Mouse (Mus musculus) hindbrain, embryonic 12.5 days (tissue): ENCODE results near the gene Epb41l4b. TPM values are rescaled to one million over a fixed set of nuclear protein-coding genes. Genes with fewer than 3 reads are reported as not detected.

Experiments
- ATAC-seq: fragments of 200-750 bp; cut with Nextera tagmentation; 2 replicates; pipeline ENCODE4 v1.8.0; 2017; ENCODE audit warnings: moderate TSS enrichment; ENCODE audit not compliant: low FRiP score
- H3K27ac ChIP-seq: fragments of 300-500 bp; sonication (generic); 2 replicates; pipeline ENCODE4 v1.5.1; 2016; ENCODE audit warnings: mild to moderate bottlenecking
- H3K27me3 ChIP-seq: fragments of 300-500 bp; sonication (generic); 2 replicates; pipeline ENCODE4 v1.6.1; 2016; ENCODE audit warnings: mild to moderate bottlenecking
- H3K36me3 ChIP-seq: fragments of 300-500 bp; sonication (generic); 2 replicates; pipeline ENCODE4 v1.6.1; 2016; ENCODE audit warnings: mild to moderate bottlenecking
- H3K4me1 ChIP-seq: fragments of 300-500 bp; sonication (generic); 2 replicates; pipeline ENCODE4 v1.6.1; 2016
- H3K4me2 ChIP-seq: fragments of 300-500 bp; sonication (generic); replicated peaks from 2 replicates; pipeline ENCODE4 v1.6.1; 2016; ENCODE audit warnings: mild to moderate bottlenecking
- H3K4me3 ChIP-seq: fragments of 300-500 bp; sonication (generic); 2 replicates; pipeline ENCODE4 v1.5.1; 2016; ENCODE audit warnings: mild to moderate bottlenecking
- H3K9ac ChIP-seq: fragments of 300-500 bp; sonication (generic); 2 replicates; pipeline ENCODE4 v1.6.1; 2016; ENCODE audit warnings: mild to moderate bottlenecking, moderate library complexity
- H3K9me3 ChIP-seq: fragments of 300-500 bp; sonication (generic); replicated peaks from 2 replicates; pipeline ENCODE4 v1.6.1; 2016; ENCODE audit warnings: mild to moderate bottlenecking
- WGBS: fragments of 180-500 bp; shearing (Covaris S2); methylation state at CpG from one replicate; pipeline ENCODE4 v1.1.7; 2016; 5-methylcytosine and 5-hydroxymethylcytosine counted together
- polyA plus RNA-seq: library from polyadenylated mRNA; unstranded; fragments of >200 nt; fragmentation: Nextera tagmentation; extraction: Ambion mirVana; gene quantifications from 2 replicates; pipeline ENCODE4 v1.2.1, GENCODE M21; 2016

Epb41l4b gene
- polyA plus RNA-seq, 1 experiment from 2014 or later, result 2.0 TPM

DNA sequence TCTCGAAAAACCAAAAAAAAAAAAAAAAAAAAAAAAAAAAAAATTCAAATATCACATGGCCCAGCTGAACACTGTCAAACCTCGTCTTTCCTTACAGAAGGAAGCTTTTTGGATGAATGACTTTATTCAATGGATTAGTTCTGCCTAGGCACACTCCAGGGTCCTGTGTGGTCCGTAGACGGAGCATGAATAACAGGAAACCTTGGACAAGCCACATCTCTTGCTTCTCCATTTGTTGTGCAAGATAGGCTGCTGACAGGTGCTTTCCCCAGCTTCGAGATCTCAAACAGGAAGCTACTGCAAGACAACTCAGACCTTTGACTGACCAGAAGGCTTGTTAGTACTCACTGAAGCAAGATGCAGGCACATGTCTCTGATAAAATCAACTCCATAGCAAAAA is 39.4 kb downstream of the Epb41l4b start:
- no peak for ATAC-seq
- Histone ChIP-seq H3K27me3 (no peaks in the 10 kb centered on the region), H3K4me1 (peaks cover 5% of the 10 kb centered on the region; the same call in 1 of the 2 replicates), H3K36me3 (no peaks in the 10 kb centered on the region), H3K9me3 (no peaks in the 10 kb centered on the region; the same call in 1 of the 2 replicates), H3K27ac (no peak overlapping the region), H3K4me2 (no peak overlapping the region), H3K9ac (no peak overlapping the region), H3K4me3 (no peak overlapping the region)
- WGBS, result 26% methylated on average over 4 of the region's 5 CpGs

DNA sequence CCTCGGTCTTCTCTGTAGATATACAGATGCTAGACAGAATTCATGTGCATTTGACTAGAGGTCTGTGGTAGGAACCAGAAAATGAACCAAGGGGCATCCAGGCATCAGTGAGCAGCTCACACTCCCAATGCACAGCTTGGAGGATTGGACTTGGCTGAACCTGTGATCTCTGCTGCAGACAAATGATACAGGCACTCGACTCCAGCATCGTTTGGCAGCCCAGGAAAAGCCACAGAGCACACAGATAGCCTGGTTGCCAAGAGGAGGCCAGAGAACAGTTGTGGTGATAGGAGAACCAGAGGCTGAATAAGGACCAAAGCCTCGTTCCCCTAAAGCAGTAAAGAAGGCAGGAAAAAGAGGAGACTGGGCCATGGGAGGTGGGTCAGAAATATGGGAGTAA is 42.1 kb downstream of the Epb41l4b start:
- H3K27me3 ChIP-seq, result no peaks in the 10 kb centered on the region
- no peak overlapping the region for H3K9ac ChIP-seq
- H3K4me2 ChIP-seq, result no peak overlapping the region
- H3K4me1 ChIP-seq, result peaks cover 6% of the 10 kb centered on the region; the same call in 1 of the 2 replicates
- WGBS, result 89% methylated on average over 4 of the region's 4 CpGs
- no peaks in the 10 kb centered on the region for H3K36me3 ChIP-seq
- no peaks in the 10 kb centered on the region; the same call in 1 of the 2 replicates for H3K9me3 ChIP-seq
- no peak overlapping the region for H3K27ac ChIP-seq
- no peak overlapping the region for H3K4me3 ChIP-seq
- ATAC-seq, result no peak

DNA sequence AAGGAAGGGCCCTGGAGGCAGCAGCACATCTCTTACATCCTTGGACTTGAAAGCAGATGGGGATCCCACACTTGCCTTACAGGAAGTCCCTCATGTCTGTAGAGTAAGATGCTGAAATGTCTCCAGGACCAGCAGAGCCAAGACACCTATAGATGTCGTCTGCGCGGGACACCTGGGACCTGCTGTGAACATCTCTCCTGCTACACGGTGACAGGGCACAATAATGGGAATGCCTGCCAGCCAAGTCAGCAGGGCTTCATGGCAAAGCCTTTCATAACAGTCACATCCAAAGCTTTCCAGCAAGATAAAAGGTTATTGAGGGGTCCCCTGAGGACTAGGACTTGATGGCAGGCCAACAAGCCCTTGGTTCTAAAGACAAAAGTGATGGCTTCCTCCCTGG is 45.8 kb downstream of the Epb41l4b start:
- no peak overlapping the region for H3K27ac ChIP-seq
- no peaks in the 10 kb centered on the region for H3K27me3 ChIP-seq
- no peak overlapping the region for H3K4me2 ChIP-seq
- no peaks in the 10 kb centered on the region; the same call in 1 of the 2 replicates for H3K9me3 ChIP-seq
- H3K9ac ChIP-seq, result no peak overlapping the region
- no peaks in the 10 kb centered on the region for H3K36me3 ChIP-seq
- 89% methylated on average over 4 of the region's 4 CpGs for WGBS
- peaks cover 13% of the 10 kb centered on the region for H3K4me1 ChIP-seq
- ATAC-seq, result no peak
- H3K4me3 ChIP-seq, result no peak overlapping the region

DNA sequence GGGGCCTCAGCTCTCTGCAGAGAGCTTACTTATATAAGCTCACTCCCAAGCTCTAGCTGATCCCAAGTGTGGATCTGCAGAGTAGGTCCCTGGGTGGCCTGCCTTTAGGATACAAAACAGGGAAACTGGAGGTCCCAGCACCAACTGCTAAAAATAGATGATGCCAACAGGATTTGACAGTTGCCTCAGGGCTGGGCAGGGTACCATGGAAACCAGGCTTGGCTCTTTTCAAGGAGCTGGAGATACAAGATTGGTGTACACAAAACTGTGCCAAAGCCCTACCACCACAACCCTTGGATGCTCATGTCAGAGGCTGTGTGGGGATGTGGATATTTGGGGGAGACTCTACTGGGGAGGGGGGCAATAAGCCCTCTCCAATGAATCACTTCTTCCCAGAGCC is 47.7 kb downstream of the Epb41l4b start:
- no peaks in the 10 kb centered on the region for H3K36me3 ChIP-seq
- H3K4me3 ChIP-seq, result no peak overlapping the region
- peaks cover 23% of the 10 kb centered on the region for H3K4me1 ChIP-seq
- no peak for ATAC-seq
- no peak overlapping the region for H3K9ac ChIP-seq
- no peak overlapping the region for H3K27ac ChIP-seq
- no peaks in the 10 kb centered on the region for H3K27me3 ChIP-seq
- no peak overlapping the region for H3K4me2 ChIP-seq
- H3K9me3 ChIP-seq, result no peaks in the 10 kb centered on the region; the same call in 1 of the 2 replicates

DNA sequence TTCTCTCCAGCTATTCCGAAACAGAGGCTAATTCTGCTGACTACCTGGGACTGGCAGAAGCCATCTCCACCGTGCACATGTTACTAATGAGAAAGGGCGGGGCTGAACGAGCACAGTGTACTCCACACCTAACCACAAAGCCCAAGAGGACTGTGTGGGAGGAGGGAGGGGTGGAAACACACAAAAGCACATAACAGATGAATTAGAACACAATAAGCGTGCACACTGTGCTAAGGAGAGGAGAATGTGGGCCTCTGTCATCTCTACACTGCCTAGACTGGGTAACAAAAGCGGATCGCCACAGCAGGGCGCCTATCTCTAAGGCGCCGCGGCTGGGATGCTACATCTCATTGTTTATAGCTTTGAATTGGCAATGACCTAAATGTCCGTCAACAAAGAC is 51.9 kb downstream of the Epb41l4b start:
- H3K27ac ChIP-seq, result peak overlapping the region; percentile 84
- H3K4me3 ChIP-seq, result no peak overlapping the region
- ATAC-seq, result peak; percentile 94
- H3K27me3 ChIP-seq, result no peaks in the 10 kb centered on the region
- H3K9me3 ChIP-seq, result no peaks in the 10 kb centered on the region
- peak overlapping the region; percentile 30 for H3K4me2 ChIP-seq
- no peaks in the 10 kb centered on the region for H3K36me3 ChIP-seq
- H3K9ac ChIP-seq, result peak overlapping the region; percentile 8; the same call in 1 of the 2 replicates
- peaks cover 23% of the 10 kb centered on the region for H3K4me1 ChIP-seq
- 29% methylated on average over 12 of the region's 12 CpGs for WGBS

DNA sequence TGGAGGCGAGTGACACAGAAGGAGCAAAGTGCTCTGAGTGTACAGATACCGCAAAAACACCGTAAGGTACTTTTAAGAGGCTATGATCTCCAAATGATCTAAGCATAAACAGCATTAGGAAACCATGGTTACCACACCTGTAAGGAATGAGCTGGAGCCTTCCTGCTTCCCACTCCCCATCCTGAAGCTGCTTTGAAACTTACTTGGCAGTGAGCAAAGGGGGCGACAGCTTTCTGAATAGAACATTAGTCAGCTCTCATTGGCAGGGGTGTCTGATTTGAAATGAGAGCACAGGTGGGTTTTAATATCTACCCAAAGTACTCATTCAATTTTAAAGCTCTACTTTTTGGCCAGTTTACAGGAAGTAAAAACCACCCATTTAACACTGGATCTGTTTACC is 54.9 kb downstream of the Epb41l4b start:
- H3K27ac ChIP-seq, result no peak overlapping the region
- no peak for ATAC-seq
- H3K27me3 ChIP-seq, result no peaks in the 10 kb centered on the region
- H3K36me3 ChIP-seq, result no peaks in the 10 kb centered on the region
- H3K4me2 ChIP-seq, result no peak overlapping the region
- H3K4me3 ChIP-seq, result no peak overlapping the region
- no peak overlapping the region for H3K9ac ChIP-seq
- WGBS, result 79% methylated on average over 4 of the region's 4 CpGs
- H3K9me3 ChIP-seq, result no peaks in the 10 kb centered on the region
- H3K4me1 ChIP-seq, result peaks cover 18% of the 10 kb centered on the region

DNA sequence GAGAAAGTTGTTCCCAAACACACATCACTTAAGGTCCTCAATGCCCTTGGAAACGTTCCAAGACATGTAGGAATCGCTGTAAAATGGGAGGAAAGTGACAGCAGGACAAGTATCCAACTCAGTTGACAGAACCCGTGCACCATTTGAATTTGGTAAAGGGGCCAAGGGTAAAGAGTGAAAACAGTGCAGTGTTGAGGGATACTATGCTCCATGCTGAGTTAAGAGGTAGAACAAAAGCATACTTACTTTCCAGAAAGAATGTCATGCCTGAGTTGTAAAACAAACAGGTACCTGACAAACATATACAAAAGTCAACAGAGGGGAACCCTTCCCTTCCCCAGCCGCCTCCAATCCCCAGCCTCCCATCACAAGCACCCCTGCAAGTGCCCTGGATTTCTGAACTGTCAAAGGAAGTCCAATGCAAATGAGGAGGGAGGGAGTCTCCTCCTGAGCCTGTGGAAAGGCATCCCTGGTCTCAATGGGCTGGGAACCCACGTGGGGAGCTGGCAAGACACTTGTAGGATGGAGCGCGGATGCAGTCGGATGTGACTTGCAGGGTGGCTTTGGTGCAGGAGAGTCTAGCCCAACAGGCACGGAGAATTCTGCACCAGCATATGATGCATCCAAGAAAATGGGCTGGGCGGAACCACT is 57.4 kb downstream of the Epb41l4b start:
- Histone ChIP-seq H3K9ac (no peak overlapping the region), H3K4me3 (no peak overlapping the region), H3K27me3 (no peaks in the 10 kb centered on the region), H3K4me2 (no peak overlapping the region), H3K27ac (0 out of 2 replicates have a peak overlapping the region, but pooled peaks have one; percentile 12), H3K4me1 (peaks cover 9% of the 10 kb centered on the region), H3K36me3 (no peaks in the 10 kb centered on the region), H3K9me3 (no peaks in the 10 kb centered on the region)
- 59% methylated on average over 10 of the region's 10 CpGs for WGBS
- ATAC-seq, result no peak

DNA sequence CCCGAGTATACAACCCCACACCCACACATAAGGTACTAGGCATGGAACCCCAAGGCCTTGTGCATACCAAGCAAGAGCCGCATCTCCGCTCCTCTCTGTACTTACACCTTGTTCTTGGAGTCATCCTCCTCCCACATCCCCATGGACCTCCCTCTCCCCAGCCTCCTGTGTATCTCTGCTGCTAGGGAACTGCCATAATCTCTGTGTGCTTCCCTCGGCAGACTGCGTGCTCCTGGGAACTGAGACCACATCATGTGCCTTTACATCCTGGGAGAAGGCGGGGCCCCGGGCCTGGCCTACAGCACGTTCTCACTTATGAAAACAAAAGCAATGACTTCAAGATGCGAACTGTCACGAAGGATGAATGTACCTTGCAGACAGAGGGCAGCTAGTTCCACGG is 59.6 kb downstream of the Epb41l4b start:
- WGBS, result 66% methylated on average over 11 of the region's 11 CpGs
- Histone ChIP-seq H3K4me1 (peaks cover 9% of the 10 kb centered on the region), H3K36me3 (no peaks in the 10 kb centered on the region), H3K9me3 (no peaks in the 10 kb centered on the region), H3K4me3 (no peak overlapping the region), H3K4me2 (no peak overlapping the region), H3K9ac (no peak overlapping the region), H3K27ac (no peak overlapping the region), H3K27me3 (no peaks in the 10 kb centered on the region)
- no peak for ATAC-seq

DNA sequence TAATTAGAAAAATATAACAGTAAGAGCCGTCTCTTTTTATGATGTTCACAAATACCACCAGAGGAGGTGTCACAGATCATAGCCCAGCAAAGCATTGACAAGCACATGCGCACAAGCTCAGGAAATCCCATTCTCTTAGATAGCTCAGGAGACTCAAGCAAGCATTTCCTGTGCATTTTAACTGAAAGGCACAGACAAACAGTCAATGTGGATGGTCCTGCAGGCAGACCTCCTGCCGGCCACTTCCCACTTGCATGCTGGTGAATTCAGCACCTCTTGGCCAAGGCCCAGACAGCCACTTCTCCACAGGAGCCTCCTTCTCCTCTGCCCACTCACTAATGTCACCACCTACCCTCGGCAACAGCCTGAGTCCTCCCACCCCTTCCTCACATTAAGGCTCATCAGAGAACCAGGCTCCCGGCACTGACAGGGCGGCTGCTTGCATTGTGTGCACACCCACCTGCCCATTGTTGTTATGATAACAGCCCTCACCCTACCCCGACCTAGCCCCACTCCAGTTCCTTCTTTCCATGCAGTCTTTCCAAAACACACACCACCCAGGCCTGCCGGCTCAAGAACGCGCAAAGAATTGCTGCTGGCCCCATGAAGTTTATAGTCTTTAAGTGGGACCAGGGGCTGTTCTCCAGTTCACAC is 60.3 kb downstream of the Epb41l4b start:
- H3K4me3 ChIP-seq, result no peak overlapping the region
- no peak overlapping the region for H3K9ac ChIP-seq
- WGBS, result 66% methylated on average over 10 of the region's 10 CpGs

DNA sequence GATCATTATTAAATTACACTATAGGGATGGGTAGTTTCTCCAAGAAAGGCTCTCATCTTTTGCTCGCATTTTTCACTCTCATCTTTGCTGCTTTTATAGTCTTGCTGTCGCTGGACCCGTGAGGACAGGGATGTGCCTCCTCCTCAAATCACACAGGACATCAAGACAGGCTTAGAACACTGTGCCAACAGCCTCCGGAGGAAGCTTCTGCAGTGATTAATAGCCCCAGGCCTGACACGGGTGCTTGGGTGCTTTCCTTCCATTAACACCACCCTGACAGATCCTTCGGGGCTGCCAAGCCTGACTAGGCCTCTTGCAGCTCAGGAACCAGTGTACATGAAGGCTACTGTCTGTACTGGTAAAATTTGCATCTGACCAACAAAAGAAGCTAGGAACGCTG is 61.8 kb downstream of the Epb41l4b start:
- Histone ChIP-seq H3K27me3 (no peaks in the 10 kb centered on the region), H3K4me1 (peaks cover 9% of the 10 kb centered on the region), H3K27ac (no peak overlapping the region), H3K9ac (no peak overlapping the region), H3K36me3 (no peaks in the 10 kb centered on the region), H3K9me3 (no peaks in the 10 kb centered on the region), H3K4me3 (no peak overlapping the region), H3K4me2 (no peak overlapping the region)
- WGBS, result 66% methylated on average over 7 of the region's 7 CpGs
- no peak for ATAC-seq

More for the DNA sequence above, 60.3 kb downstream of the Epb41l4b start:
- no peaks in the 10 kb centered on the region for H3K9me3 ChIP-seq
- no peak for ATAC-seq
- H3K27me3 ChIP-seq, result no peaks in the 10 kb centered on the region
- H3K4me2 ChIP-seq, result no peak overlapping the region
- no peaks in the 10 kb centered on the region for H3K36me3 ChIP-seq
- H3K27ac ChIP-seq, result no peak overlapping the region
- H3K4me1 ChIP-seq, result peaks cover 9% of the 10 kb centered on the region

DNA sequence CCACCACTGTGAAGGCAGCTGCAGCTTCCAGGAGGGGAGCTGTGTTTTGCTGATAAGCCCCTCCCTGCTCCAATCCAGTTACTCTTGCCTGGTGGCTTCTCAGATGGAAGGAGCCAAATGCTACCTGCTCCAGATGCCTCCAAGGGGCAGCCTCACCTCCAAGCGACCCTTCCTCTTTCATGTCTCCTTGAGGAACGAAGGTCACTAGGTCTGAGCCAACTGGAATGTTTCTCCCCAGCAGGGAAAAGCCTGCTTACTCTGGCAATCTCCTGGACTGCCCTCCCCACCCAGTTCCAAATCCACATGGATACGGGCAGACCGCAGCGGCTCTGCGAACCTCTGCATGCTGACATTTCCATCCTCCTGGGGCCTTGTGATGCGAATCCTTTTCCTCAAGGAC is 69.4 kb downstream of the Epb41l4b start:
- Histone ChIP-seq H3K4me3 (no peak overlapping the region), H3K27me3 (no peaks in the 10 kb centered on the region), H3K4me2 (no peak overlapping the region), H3K27ac (no peak overlapping the region), H3K9ac (no peak overlapping the region), H3K4me1 (peaks cover 4% of the 10 kb centered on the region), H3K36me3 (no peaks in the 10 kb centered on the region), H3K9me3 (no peaks in the 10 kb centered on the region)
- WGBS, result 64% methylated on average over 7 of the region's 7 CpGs
- no peak for ATAC-seq

DNA sequence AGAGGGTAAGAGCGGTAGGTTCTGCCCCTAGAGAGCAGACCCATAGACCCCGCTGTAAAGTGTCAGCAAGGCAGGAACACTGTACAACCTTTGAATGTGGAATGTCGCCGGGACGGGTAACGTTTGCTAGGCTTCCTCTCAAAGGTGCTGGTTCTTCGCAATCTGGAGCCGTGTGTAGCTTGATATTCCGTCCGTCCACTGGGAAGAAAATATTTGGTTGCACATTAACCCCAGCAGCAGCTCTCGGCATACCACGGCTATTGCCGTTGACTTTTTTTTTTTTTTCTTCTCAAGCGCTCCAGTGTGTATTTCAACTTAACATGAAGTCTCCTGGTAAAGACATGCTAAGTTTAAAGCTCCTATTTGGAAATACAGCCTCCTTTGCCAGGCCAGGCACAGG is 70.1 kb downstream of the Epb41l4b start:
- no peaks in the 10 kb centered on the region for H3K9me3 ChIP-seq
- H3K4me1 ChIP-seq, result peaks cover 4% of the 10 kb centered on the region
- no peak overlapping the region for H3K27ac ChIP-seq
- no peak for ATAC-seq
- H3K36me3 ChIP-seq, result no peaks in the 10 kb centered on the region
- H3K27me3 ChIP-seq, result no peaks in the 10 kb centered on the region
- WGBS, result 86% methylated on average over 14 of the region's 14 CpGs
- H3K4me2 ChIP-seq, result no peak overlapping the region
- H3K4me3 ChIP-seq, result no peak overlapping the region
- H3K9ac ChIP-seq, result no peak overlapping the region

DNA sequence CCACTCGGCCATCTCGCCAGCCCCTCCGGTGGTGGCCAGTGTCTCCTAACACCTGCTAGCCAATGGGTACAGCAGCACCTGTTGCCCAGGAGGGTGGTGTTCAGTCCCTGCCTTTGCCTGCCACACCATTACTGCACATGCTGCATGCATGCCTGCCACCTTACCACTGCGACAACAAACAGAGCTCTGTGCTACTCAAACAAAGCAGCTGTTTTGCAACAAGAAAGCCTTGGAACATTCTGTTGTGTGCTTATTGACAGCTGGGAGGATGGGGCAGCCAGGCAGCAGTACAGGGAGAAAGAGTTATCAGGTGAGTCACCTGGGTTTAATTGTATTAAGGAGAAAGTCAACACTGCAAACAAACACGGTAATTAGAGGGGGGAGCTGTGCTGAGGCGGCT is 72.6 kb downstream of the Epb41l4b start:
- H3K27ac ChIP-seq, result no peak overlapping the region
- no peaks in the 10 kb centered on the region for H3K36me3 ChIP-seq
- peaks cover 4% of the 10 kb centered on the region for H3K4me1 ChIP-seq
- H3K9ac ChIP-seq, result no peak overlapping the region
- H3K27me3 ChIP-seq, result no peaks in the 10 kb centered on the region
- H3K9me3 ChIP-seq, result no peaks in the 10 kb centered on the region
- 78% methylated on average over 6 of the region's 6 CpGs for WGBS
- H3K4me2 ChIP-seq, result no peak overlapping the region
- no peak for ATAC-seq
- no peak overlapping the region for H3K4me3 ChIP-seq
